Mouse (Mus musculus): ENCODE measurements around the gene Gm20924. TPM values are rescaled to one million over a fixed set of nuclear protein-coding genes. Genes with fewer than 3 reads are reported as not detected.

The Gm20924 gene
- polyA plus RNA-seq (2015; fragmentation: Nextera tagmentation; extraction: Ambion mirVana): not detected in 2 replicates

GRCm38 (mm10) chrY:65207427-65207826, at the start of gene Gm20924:
Gm20924 (minus strand) TSS chrY:65207527.

Other genes with a start within 250 kb of the Gm20924 start
- not detected in 2 replicates for gene Gm20736, start 170.2 kb upstream of the Gm20924 start, polyA plus RNA-seq (2015; fragmentation: Nextera tagmentation; extraction: Ambion mirVana)

Measured in adrenal gland, postnatal 0 days (tissue).